Mouse (Mus musculus) neural tube, embryonic 13.5 days (tissue): ENCODE data around the gene Lsm11. TPM values are rescaled to one million over a fixed set of nuclear protein-coding genes. Genes with fewer than 3 reads are reported as not detected.

Experiments
- polyA plus RNA-seq: library from polyadenylated mRNA; unstranded; fragments of >200 nt; fragmentation: Nextera tagmentation; extraction: Ambion mirVana; gene quantifications from 2 replicates; pipeline ENCODE4 v1.2.1, GENCODE M21; 2015

The Lsm11 gene
- polyA plus RNA-seq, 1 experiment from 2014 or later, result 15.1 TPM

Other genes starting within 250 kb of the Lsm11 start
- 50.5 and 58.8 TPM in 2 replicates for gene Clint1, start 92.9 kb downstream of the Lsm11 start, polyA plus RNA-seq
- gene Thg1l, start 10.6 kb upstream of the Lsm11 start, polyA plus RNA-seq, result 10.0 and 10.7 TPM in 2 replicates
- gene Sox30, start 35.4 kb upstream of the Lsm11 start, polyA plus RNA-seq, result 0.12 and 0.14 TPM in 2 replicates
- 6.6 and 7.2 TPM in 2 replicates for gene Gm12166, start 107.4 kb upstream of the Lsm11 start, polyA plus RNA-seq
- 19.2 and 19.8 TPM in 2 replicates for gene Adam19, start 111.1 kb upstream of the Lsm11 start, polyA plus RNA-seq
- gene Nipal4, start 221.6 kb upstream of the Lsm11 start, polyA plus RNA-seq, result 0.11 and 0.25 TPM in 2 replicates